Mouse (Mus musculus) heart, postnatal 10 days (tissue): ENCODE measurements around the gene Dync1i1. TPM values are rescaled to one million over a fixed set of nuclear protein-coding genes. Genes with fewer than 3 reads are reported as not detected.
"Not testable (repeated sequence)": the region's sequence is repeated elsewhere in the genome, so short reads cannot be mapped to it uniquely, and the experiment has no call there.

Source experiments
- DNase-seq, 2 experiments: peaks; one replicate each; pipeline ENCODE4 v3.0.0; 2021
- intact Hi-C: fragments of 180-260 bp; cut with DNase I; formaldehyde crosslinking; loops from one replicate; pipeline ENCODE4 v1.15.1; 2025
- total RNA-seq, 2 experiments: library from RNA; stranded (reverse); gene quantifications; 2 replicates each; pipeline ENCODE4 v1.2.3; 2021

Gene Dync1i1
- under 1 TPM; 0.35 to 0.86 TPM for total RNA-seq

GRCm38 (mm10) chr6:5725611-5726236 is at the start of gene Dync1i1:
Gene Dync1i1, plus strand, starts transcription at chr6:5725639.
- peak; percentile 40 to 41 for DNase-seq
- intact Hi-C loops = loop anchor here (5.0 kb wide), 1 partner anchor 72 kb away; no protein-coding TSS in a partner anchor

GRCm38 (mm10) chr6:5679738-5680137 is 45.7 kb upstream of the Dync1i1 start:
- intact Hi-C loops = no loop called here
- DNase-seq = no peak

GRCm38 (mm10) chr6:5701826-5702225 is 23.6 kb upstream of the Dync1i1 start:
- intact Hi-C loops = no loop called here
- no peak for DNase-seq

- DNase-seq, intact Hi-C loops: not testable (repeated sequence)
Observed at GRCm38 (mm10) chr6:5707894-5708293, 17.5 kb upstream of the Dync1i1 start.

GRCm38 (mm10) chr6:5710063-5710605 is 15.3 kb upstream of the Dync1i1 start:
- intact Hi-C loops = no loop called here
- DNase-seq = no peak

- intact Hi-C loops = no loop called here
- no peak for DNase-seq
Observed at GRCm38 (mm10) chr6:5712620-5713019, 12.8 kb upstream of the Dync1i1 start.

GRCm38 (mm10) chr6:5715101-5715618 is 10.3 kb upstream of the Dync1i1 start:
- intact Hi-C loops = no loop called here
- no peak for DNase-seq

GRCm38 (mm10) chr6:5718955-5719354 is 6.5 kb upstream of the Dync1i1 start:
- DNase-seq = no peak
- intact Hi-C loops = no loop called here

GRCm38 (mm10) chr6:5720716-5721115 is 4.7 kb upstream of the Dync1i1 start:
- intact Hi-C loops, DNase-seq: not testable (repeated sequence)

GRCm38 (mm10) chr6:5723986-5724385 is 1.5 kb upstream of the Dync1i1 start:
- intact Hi-C loops = no loop called here
- DNase-seq = no peak

- no peak for DNase-seq
- intact Hi-C loops = loop anchor here (5.0 kb wide), 1 partner anchor 71 kb away; no protein-coding TSS in a partner anchor
Observed at GRCm38 (mm10) chr6:5726237-5726670, 815 bp downstream of the Dync1i1 start.

- intact Hi-C loops = no loop called here
Observed at GRCm38 (mm10) chr6:5733217-5733616, 7.8 kb downstream of the Dync1i1 start.

GRCm38 (mm10) chr6:5734398-5734797 is 9.0 kb downstream of the Dync1i1 start:
- DNase-seq = no peak
- intact Hi-C loops = no loop called here

More at GRCm38 (mm10) chr6:5733217-5733616, 7.8 kb downstream of the Dync1i1 start:
- no peak for DNase-seq

- intact Hi-C loops = no loop called here
- no peak for DNase-seq
Observed at GRCm38 (mm10) chr6:5734862-5735261, 9.4 kb downstream of the Dync1i1 start.

- no peak for DNase-seq
- intact Hi-C loops = no loop called here
Observed at GRCm38 (mm10) chr6:5739711-5740110, 14.3 kb downstream of the Dync1i1 start.

- DNase-seq = no peak
Observed at GRCm38 (mm10) chr6:5741395-5742032, 16.1 kb downstream of the Dync1i1 start.

GRCm38 (mm10) chr6:5750079-5750711 is 24.8 kb downstream of the Dync1i1 start:
- no peak for DNase-seq
- intact Hi-C loops = no loop called here

More at GRCm38 (mm10) chr6:5741395-5742032, 16.1 kb downstream of the Dync1i1 start:
- intact Hi-C loops = no loop called here

- peak; percentile 7 for DNase-seq
- intact Hi-C loops = no loop called here
Observed at GRCm38 (mm10) chr6:5752128-5752527, 26.7 kb downstream of the Dync1i1 start.

- DNase-seq = no peak
- intact Hi-C loops = no loop called here
Observed at GRCm38 (mm10) chr6:5752617-5753016, 27.2 kb downstream of the Dync1i1 start.

- intact Hi-C loops = no loop called here
- no peak for DNase-seq
Observed at GRCm38 (mm10) chr6:5756509-5757130, 31.2 kb downstream of the Dync1i1 start.

GRCm38 (mm10) chr6:5762943-5763342 is 37.5 kb downstream of the Dync1i1 start:
- intact Hi-C loops = no loop called here
- DNase-seq = no peak
